Mouse (Mus musculus) liver, postnatal 0 days (tissue): Measurements from ENCODE around the gene Rcor2. TPM values are rescaled to one million over a fixed set of nuclear protein-coding genes. Genes with fewer than 3 reads are reported as not detected.
A peak's percentile ranks its signal among the peaks of the same experiment; 100 is the strongest.

Source experiments
- ATAC-seq: fragments of 200-750 bp; cut with Nextera tagmentation; 2 replicates; pipeline ENCODE4 v1.8.0; 2017; ENCODE audit warnings: mild to moderate bottlenecking, moderate library complexity
- DNase-seq: peaks from one replicate; pipeline ENCODE4 v3.0.0-alpha.2; 2016
- H3K27ac ChIP-seq: fragments of 300-500 bp; sonication (generic); 2 replicates; pipeline ENCODE4 v1.5.1; 2014; ENCODE audit warnings: antibody characterized with exemption, moderate library complexity, mild to moderate bottlenecking, low read depth
- H3K27me3 ChIP-seq: fragments of 300-500 bp; sonication (generic); 2 replicates; pipeline ENCODE4 v1.6.1; 2014; ENCODE audit warnings: low read length, control low read depth, mixed read lengths; ENCODE audit not compliant: insufficient read depth
- H3K36me3 ChIP-seq: fragments of 300-500 bp; sonication (generic); replicated peaks from 2 replicates; pipeline ENCODE4 v1.6.1; 2014; ENCODE audit warnings: mild to moderate bottlenecking, control low read depth, low read length, moderate library complexity, mixed read lengths; ENCODE audit not compliant: insufficient read depth
- H3K4me1 ChIP-seq: fragments of 300-500 bp; sonication (generic); 2 replicates; pipeline ENCODE4 v1.6.1; 2014; ENCODE audit warnings: antibody characterized with exemption, mild to moderate bottlenecking, control low read depth; ENCODE audit not compliant: insufficient read depth
- H3K4me2 ChIP-seq: fragments of 300-500 bp; sonication (generic); 2 replicates; pipeline ENCODE4 v1.6.1; 2014; ENCODE audit warnings: low read depth, mild to moderate bottlenecking, low read length, moderate library complexity, mixed read lengths
- H3K4me3 ChIP-seq: fragments of 300-500 bp; sonication (generic); 2 replicates; pipeline ENCODE4 v1.5.1; 2014; ENCODE audit warnings: low read depth, low read length
- H3K9ac ChIP-seq: fragments of 300-500 bp; sonication (generic); replicated peaks from 2 replicates; pipeline ENCODE4 v1.6.1; 2014; ENCODE audit warnings: mild to moderate bottlenecking, moderate library complexity
- H3K9me3 ChIP-seq: fragments of 300-500 bp; sonication (generic); 2 replicates; pipeline ENCODE4 v1.6.1; 2016; ENCODE audit warnings: mild to moderate bottlenecking, control low read depth, low read length, mixed read lengths
- CTCF ChIP-seq: sonication (generic); IDR thresholded peaks from 2 replicates; pipeline ENCODE4 v1.5.1; 2016; ENCODE audit warnings: antibody characterized with exemption, low read depth
- EP300 ChIP-seq: IDR thresholded peaks from 2 replicates; pipeline ENCODE4 v1.6.1; 2016; ENCODE audit warnings: antibody characterized with exemption, low read depth, mild to moderate bottlenecking
- WGBS: fragments of 180-500 bp; shearing (Covaris S2); extraction: QIAGEN DNeasy Blood & Tissue Kit; methylation state at CpG from one replicate; pipeline ENCODE4 v1.1.7; 2014; ENCODE audit not compliant: insufficient replicate concordance; 5-methylcytosine and 5-hydroxymethylcytosine counted together
- polyA plus RNA-seq: library from polyadenylated mRNA; unstranded; fragments of >200 nt; fragmentation: Nextera tagmentation; extraction: Ambion mirVana; gene quantifications from 2 replicates; pipeline ENCODE4 v1.2.1, GENCODE M21; 2015

The Rcor2 gene
- polyA plus RNA-seq, result 0.62 and 0.67 TPM in 2 replicates

- H3K4me2 ChIP-seq, result peak within 1 kb of the TSS; percentile 94
- peak within 1 kb of the TSS; percentile 14 for H3K9ac ChIP-seq
- peak; percentile 51 for DNase-seq
- H3K9me3 ChIP-seq, result peaks cover 4% of the 10 kb centered on the region; the same call in 1 of the 2 replicates
- peaks cover 25% of the 10 kb centered on the region for H3K27me3 ChIP-seq
- TF ChIP-seq CTCF (no peak), EP300 (no peak)
- H3K27ac ChIP-seq, result peak within 1 kb of the TSS; percentile 60
- peak within 1 kb of the TSS; percentile 57 for H3K4me3 ChIP-seq
- ATAC-seq, result no peak
- H3K4me1 ChIP-seq, result peaks cover 23% of the 10 kb centered on the region
- 3% methylated on average over 22 of the region's 28 CpGs for WGBS
- H3K36me3 ChIP-seq, result no peaks in the 10 kb centered on the region
Measured at GRCm38 (mm10) chr19:7267091-7267741, at the start of gene Rcor2. Gene Rcor2 (plus strand): TSS chr19:7267325.

- H3K4me2 ChIP-seq, result peak overlapping the region; percentile 66
- 3% methylated on average over 6 of the region's 6 CpGs for WGBS
- H3K9ac ChIP-seq, result 0 out of 2 replicates have a peak overlapping the region, but pooled peaks have one; percentile 2
- no peak for DNase-seq
- H3K4me3 ChIP-seq, result peak overlapping the region; percentile 85
- peak; percentile 3 for ATAC-seq
- peak overlapping the region; percentile 94; the same call in 1 of the 2 replicates for H3K27ac ChIP-seq
- peaks cover 30% of the 10 kb centered on the region for H3K4me1 ChIP-seq
- H3K36me3 ChIP-seq, result peaks cover 31% of the 10 kb centered on the region
- H3K9me3 ChIP-seq, result no peaks in the 10 kb centered on the region
- H3K27me3 ChIP-seq, result no peaks in the 10 kb centered on the region
- TF ChIP-seq CTCF, result no peak
- TF ChIP-seq EP300, result no peak
Measured at GRCm38 (mm10) chr19:7217926-7218267, 49.2 kb upstream of the Rcor2 start.

DNA sequence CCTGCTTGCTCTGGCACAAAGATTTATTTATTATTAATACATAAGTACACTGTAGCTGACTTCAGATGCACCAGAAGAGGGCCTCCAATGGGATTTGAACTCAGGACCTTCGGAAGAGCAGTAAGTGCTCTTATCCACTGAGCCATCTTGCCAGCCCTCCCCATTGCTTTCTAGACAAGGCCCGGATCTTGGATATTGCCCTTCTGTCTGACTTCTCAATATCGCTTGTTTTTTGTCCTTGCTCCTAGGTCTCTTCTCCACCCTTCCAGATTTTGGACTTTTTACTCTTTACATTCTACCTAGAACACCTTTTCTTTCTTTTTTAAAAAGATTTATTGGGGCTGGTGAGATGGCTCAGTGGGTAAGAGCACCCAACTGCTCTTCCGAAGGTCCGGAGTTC is 48.4 kb upstream of the Rcor2 start:
- Histone ChIP-seq H3K27ac (no peak overlapping the region), H3K4me1 (peaks cover 28% of the 10 kb centered on the region), H3K9ac (no peak overlapping the region), H3K36me3 (peaks cover 26% of the 10 kb centered on the region), H3K9me3 (no peaks in the 10 kb centered on the region), H3K4me3 (no peak overlapping the region), H3K27me3 (no peaks in the 10 kb centered on the region), H3K4me2 (peak overlapping the region; percentile 66; the same call in 1 of the 2 replicates)
- WGBS, result 85% methylated on average over 5 of the region's 5 CpGs
- no peak for ATAC-seq
- no peak for DNase-seq
- TF ChIP-seq CTCF (no peak), EP300 (no peak)

DNA sequence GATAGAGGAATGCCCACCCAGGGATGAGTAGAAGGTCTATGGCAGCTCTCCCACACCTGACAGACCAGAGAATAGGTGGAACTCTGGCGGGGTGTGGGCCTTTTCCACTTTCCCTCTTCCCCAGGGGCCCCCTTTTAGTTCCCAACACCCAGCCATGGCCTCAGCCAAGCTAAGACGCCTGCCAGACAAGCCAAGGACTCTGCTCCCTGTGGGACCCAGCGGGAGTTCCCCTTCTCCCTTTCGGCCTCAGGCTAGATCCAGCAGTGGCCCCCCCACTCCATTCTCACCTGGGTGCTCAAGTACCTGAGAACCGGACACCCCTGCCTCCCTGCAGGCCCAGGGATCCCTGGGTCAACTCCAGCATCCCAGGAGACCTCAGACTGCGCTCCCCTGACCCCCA is 44.9 kb upstream of the Rcor2 start:
- 0 out of 2 replicates have a peak, but pooled peaks cover 8% of the 10 kb centered on the region for H3K4me1 ChIP-seq
- H3K4me3 ChIP-seq, result no peak overlapping the region
- no peak overlapping the region for H3K9ac ChIP-seq
- H3K27ac ChIP-seq, result no peak overlapping the region
- 75% methylated on average over 6 of the region's 6 CpGs for WGBS
- H3K4me2 ChIP-seq, result no peak overlapping the region
- TF ChIP-seq EP300, result no peak
- no peak for TF ChIP-seq CTCF
- H3K9me3 ChIP-seq, result no peaks in the 10 kb centered on the region
- peaks cover 11% of the 10 kb centered on the region for H3K36me3 ChIP-seq
- DNase-seq (no peak), ATAC-seq (no peak)
- H3K27me3 ChIP-seq, result no peaks in the 10 kb centered on the region

- H3K36me3 ChIP-seq, result peaks cover 22% of the 10 kb centered on the region
- no peak for TF ChIP-seq CTCF
- TF ChIP-seq EP300, result no peak
- no peak overlapping the region for H3K4me2 ChIP-seq
- no peak overlapping the region for H3K9ac ChIP-seq
- no peak overlapping the region for H3K27ac ChIP-seq
- ATAC-seq (0 out of 2 replicates have a peak, but pooled peaks have one; percentile 16), DNase-seq (no peak)
- H3K9me3 ChIP-seq, result no peaks in the 10 kb centered on the region
- H3K4me3 ChIP-seq, result no peak overlapping the region
- no peaks in the 10 kb centered on the region for H3K27me3 ChIP-seq
- 0 out of 2 replicates have a peak, but pooled peaks cover 6% of the 10 kb centered on the region for H3K4me1 ChIP-seq
Measured at GRCm38 (mm10) chr19:7223488-7223887, 43.6 kb upstream of the Rcor2 start.

- Histone ChIP-seq H3K9me3 (no peaks in the 10 kb centered on the region), H3K4me1 (0 out of 2 replicates have a peak, but pooled peaks cover 4% of the 10 kb centered on the region), H3K27ac (no peak overlapping the region), H3K9ac (no peak overlapping the region), H3K4me3 (no peak overlapping the region), H3K36me3 (peaks cover 25% of the 10 kb centered on the region), H3K27me3 (no peaks in the 10 kb centered on the region), H3K4me2 (no peak overlapping the region)
- no peak for ATAC-seq
- no peak for DNase-seq
- WGBS, result 85% methylated on average over 3 of the region's 3 CpGs
- TF ChIP-seq CTCF (no peak), EP300 (no peak)
Measured at GRCm38 (mm10) chr19:7224253-7224652, 42.9 kb upstream of the Rcor2 start.
